Mouse (Mus musculus) cerebellum, adult (tissue): Measurements from ENCODE around the gene Cabp2.
"Not testable (repeated sequence)": the region's sequence is repeated elsewhere in the genome, so short reads cannot be mapped to it uniquely, and the experiment has no call there.

ENCODE experiments used
- ATAC-seq: cut with Nextera tagmentation; 2 replicates; pipeline ENCODE4 v1.9.2; 2017; ENCODE audit warnings: mild to moderate bottlenecking, moderate library complexity, mixed read lengths; ENCODE audit not compliant: insufficient number of reproducible peaks, low FRiP score, low TSS enrichment

Gene Cabp2

GRCm38 (mm10) chr19:4119716-4120487 lies 38.5 kb downstream of the Cabp2 start:
- no peak for ATAC-seq

DNA sequence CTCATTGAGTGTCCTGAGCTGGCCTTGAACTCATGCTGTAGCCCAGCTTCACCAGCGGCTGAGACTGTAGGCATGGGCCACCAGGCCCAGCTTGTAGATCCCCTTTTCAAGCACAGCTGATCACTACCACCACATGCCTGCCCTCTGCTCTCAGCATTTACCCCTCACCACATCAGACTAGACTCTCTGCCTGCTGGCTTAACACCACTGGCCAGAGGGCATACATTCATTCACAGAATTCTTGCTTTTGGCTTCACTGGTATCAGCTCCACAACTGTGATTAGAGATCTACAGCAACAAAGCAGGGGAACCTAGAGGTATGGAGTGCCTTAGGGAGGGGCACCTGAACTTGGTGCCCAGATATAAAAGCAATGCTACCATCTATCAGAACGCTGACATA lies 39.1 kb downstream of the Cabp2 start:
- no peak for ATAC-seq

DNA sequence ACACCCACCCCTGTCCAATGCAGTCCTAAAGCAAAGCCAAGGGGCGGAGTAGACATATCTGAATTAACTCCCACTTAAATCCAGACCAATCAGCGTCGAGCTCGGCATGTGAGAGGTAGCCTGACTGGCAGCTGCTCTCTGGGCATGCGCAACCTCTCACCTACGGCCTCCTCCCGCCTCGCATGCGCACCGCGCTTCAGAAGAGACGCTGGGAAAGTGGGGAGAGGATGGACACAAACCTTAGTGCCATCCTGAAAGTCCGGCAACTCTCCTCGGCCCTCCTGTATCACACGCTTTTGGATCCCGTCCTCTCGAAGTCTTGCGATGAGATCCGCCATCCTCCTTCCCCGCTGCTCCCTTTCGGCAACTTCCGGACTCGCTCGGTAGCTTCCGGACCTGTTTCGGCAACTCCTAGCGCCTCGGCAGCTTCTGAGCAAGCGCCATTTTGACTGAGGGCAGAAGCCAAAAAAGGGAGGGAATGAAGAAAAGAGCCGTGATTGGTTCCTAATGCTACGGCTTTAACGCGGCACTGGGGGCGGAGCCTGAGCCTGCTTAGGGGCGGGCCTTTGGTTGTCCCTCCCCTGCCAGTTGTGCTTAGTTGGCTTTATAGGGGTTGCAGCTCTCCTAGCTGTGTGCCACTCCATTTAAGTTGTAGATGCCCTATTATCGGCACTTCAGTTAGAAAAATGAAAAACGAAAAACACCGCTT lies 39.9 kb downstream of the Cabp2 start:
- peak; percentile 71 for ATAC-seq

- ATAC-seq, result not testable (repeated sequence)
Observed at GRCm38 (mm10) chr19:4121896-4122295, 40.5 kb downstream of the Cabp2 start.

DNA sequence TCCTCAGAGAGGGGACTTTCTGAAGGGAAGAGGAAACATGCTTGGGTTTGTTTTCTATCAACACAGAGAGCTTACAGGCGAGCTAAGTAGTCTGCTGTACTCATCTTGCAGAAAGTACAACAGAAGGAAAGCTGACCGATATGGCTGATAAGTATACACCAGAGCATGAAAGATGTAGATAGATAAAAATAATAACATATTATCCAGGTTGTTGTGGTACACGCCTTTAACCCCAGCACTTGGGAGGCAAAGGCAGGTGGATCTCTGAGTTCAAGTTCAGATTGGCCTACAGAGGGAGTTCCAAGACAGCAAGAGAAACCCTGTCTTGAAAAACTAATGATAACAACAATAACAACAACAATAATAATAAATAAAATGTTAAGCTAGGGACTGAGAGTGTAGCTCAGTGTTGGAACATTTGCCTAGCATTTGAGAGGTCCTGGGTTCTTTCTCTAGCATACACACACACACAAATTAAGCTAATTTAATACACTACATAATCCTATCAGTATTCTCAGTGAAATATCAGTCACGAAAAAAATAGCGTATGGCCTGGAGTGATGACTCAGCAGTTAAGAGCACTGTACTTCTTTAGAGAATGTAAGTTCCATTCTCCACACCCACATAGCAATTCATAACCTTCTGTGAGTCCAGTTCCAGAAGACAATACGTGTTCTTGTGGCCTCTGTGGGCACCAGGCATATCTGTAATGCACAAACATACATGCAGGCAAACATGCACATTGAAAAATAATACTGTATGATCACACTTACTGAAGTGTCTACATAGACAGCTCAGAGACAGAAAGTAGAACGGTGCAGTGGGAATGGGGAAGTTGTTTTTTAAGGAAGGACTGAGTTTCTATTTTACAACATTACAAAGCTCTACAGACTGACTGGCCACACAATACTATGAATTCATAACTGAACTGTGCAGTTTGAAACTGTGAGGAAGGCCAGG lies 41.3 kb downstream of the Cabp2 start:
- ATAC-seq, result no peak

DNA sequence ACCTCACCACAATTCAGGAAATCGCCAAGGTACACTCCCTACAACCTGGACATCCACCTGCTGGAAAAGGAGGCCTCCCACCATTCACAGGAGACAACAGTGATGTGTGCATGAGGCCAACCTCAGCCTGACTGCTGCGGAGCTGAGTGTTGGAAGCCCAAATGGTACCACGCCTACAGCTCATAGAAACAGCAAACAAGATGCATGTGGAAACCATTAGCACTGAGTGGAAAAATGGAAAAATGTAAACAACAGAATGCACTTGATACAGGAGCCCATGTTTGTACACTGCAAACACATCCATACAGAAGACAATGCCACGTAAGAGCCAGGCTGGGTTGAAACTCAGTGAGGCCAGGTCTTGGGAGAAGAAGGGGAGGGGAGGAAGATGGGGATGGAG lies 43.1 kb downstream of the Cabp2 start:
- no peak for ATAC-seq

DNA sequence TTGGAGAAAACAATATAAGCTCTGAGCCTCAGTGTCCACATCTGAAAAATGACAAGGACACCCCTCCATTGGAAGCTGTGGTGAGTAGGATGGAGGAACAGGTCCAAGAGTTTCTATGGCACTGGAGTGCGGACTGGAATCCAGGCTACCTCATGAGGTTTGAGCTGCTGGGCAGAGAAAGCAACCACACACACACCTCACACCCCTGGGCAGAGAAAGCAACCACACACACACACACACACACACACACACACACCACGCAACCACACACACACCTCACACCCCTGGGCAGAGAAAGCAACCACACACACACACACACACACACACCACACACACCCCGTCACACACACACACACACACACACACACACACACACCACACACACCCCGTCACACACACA lies 43.9 kb downstream of the Cabp2 start:
- ATAC-seq, result not testable (repeated sequence)

- ATAC-seq, result peak; percentile 87
Observed at GRCm38 (mm10) chr19:4125741-4126696, 44.6 kb downstream of the Cabp2 start, which contains the start of gene Aip. TSS of gene Aip (minus strand) at chr19:4125858.

DNA sequence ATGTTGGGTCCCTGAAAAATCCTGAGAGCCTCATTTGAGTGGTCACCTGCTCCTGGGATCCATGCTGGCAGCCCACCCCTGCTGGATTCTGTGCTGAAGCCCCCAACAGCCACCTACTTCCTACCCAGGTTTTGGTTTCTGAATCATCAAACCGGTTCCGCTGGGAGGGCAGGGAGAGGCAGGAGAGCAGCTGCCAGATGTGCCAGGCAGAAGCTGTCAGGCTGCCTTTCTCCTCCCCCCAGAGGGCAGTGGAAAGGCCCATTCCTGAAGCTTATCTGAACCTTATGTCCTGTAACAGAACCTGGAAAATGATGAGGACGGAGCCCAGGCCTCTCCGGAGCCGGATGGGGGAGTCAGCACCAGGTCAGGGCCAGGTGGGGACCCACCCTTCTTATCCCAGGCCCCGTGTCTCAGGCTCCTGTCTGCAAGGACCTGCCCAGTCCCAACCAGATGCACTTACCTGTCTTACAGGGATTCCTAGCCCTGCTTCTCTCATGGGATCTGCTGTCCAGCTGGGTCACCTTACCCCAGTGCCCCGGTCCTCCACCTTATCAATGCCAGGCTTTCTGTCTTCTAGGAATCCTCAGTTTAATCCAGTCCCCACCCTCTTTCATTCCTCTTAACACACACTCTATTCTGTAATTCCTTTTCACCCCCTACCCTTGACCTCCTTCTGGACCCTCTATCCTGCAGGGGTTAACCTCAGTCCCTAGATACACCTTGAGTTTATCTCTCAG lies 45.5 kb downstream of the Cabp2 start:
- no peak for ATAC-seq

- no peak for ATAC-seq
Observed at GRCm38 (mm10) chr19:4129462-4129861, 48.1 kb downstream of the Cabp2 start.

- no peak for ATAC-seq
Observed at GRCm38 (mm10) chr19:4130106-4130505, 48.7 kb downstream of the Cabp2 start.

DNA sequence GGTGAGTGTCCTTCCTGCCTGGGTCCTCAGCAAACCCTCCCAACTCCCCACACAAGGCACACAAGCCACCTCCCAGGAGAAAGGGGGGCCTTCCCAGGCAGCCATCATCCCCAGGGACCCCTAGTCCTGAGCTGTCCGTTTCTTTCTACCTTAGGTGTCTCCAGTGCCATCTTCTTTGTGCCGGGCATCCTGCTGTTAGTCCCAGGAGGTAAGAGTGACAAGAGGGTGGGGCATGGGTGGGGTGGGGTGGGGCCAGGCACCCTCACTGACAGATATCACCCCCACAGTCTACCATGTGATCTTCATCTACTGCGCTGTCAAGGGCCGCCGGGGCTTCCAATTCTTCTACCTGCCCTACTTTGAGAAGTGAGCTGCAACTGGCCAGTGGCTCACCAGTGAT lies 49.7 kb downstream of the Cabp2 start:
- ATAC-seq, result no peak

GRCm38 (mm10) chr19:4131768-4132167 lies 50.4 kb downstream of the Cabp2 start:
- ATAC-seq, result 0 out of 2 replicates have a peak, but pooled peaks have one; percentile 23

DNA sequence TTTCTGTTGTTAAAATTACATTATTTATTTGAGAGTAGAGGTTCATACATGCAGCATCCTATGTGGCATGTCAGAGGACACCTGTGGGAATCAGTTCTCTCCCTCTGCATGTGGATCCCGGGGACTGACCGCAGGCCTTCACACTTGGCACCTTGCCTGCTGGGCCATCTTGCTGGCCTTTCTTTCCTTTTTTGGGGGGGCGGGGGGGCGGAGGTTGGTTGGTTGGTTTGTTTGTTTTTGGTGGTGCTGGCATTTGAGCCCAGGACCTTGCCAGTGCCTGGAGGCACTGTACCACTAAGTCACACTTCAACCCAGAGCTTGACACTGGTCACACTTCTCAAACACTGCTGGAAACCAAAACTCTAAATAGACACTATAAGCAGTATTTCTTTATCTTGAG lies 53.0 kb downstream of the Cabp2 start:
- no peak for ATAC-seq

GRCm38 (mm10) chr19:4135229-4135962 lies 54.0 kb downstream of the Cabp2 start:
- ATAC-seq, result not testable (repeated sequence)

GRCm38 (mm10) chr19:4135963-4136345 lies 54.6 kb downstream of the Cabp2 start:
- ATAC-seq, result 0 out of 2 replicates have a peak, but pooled peaks have one; percentile 56

- ATAC-seq, result no peak
Observed at GRCm38 (mm10) chr19:4136463-4136862, 55.1 kb downstream of the Cabp2 start.
